Mouse (Mus musculus): Measurements from ENCODE around the gene Yipf3.

DNA sequence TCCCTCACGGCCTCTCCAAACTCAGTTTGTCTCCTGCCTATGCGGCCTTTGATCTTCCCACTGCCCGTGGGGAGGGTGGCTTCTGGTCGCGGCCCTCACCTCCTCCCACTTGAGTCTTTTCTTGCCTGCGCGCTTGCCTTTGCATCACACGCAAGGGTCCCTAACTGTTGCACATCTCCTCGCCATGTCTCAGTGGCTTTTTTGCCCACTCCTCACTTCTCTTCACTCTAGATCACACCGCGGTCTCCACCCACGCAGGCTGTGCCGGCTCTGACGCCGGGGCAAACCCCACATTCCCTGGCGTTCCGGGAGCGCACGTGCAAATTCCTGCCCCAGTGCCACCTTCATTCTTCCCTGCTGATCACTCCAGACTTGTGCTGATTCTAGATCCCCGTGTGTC, 44.8 kb upstream of the Yipf3 start:
- TF ChIP-seq CTCF (IDR thresholded peaks at IDR 0.05; ENCODE audit: low read depth, low read length) (no peak), POLR2A (IDR thresholded peaks at IDR 0.05; ENCODE audit: extremely low read depth, insufficient read depth, low read length) (no peak)
